Mouse (Mus musculus): ENCODE results near the gene Hoxd10. TPM values are rescaled to one million over a fixed set of nuclear protein-coding genes. Genes with fewer than 3 reads are reported as not detected.
A peak's percentile ranks its signal among the peaks of the same experiment; 100 is the strongest.

Gene Hoxd10
- polyA plus RNA-seq, 1 experiment from 2014 or later = not detected

DNA sequence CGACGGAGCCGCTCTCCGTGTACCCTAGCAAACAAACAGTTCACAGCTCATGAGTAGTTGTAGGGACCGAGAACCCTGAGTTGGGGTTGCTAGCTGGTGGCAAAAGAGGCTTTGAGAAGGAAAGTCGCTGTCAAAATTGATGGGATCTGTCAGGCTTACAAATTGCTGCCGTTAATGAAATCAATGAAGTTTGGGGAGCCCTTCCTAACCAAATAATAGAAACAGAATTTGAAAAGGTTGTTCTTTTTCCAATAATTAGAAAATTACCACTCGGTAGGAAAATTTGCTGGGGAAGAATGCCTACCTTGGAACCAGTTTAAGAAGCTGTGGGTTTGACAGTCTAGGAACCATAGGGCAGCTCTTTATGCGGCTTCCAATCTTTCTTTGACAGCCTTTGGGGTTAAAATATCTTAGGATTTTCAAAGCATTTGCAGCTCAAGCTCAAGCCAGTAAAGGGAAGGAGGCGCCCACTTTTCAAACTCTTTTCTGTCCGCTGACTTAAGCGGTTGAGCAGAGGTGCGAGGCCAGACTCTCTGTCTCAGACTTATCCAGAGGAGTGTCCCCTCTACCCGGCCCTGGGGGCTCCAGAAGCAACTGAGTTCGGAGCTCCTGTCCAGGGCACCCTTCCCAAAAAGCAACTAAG lies 33.6 kb upstream of the Hoxd10 start:
- DNase-seq (ENCODE audit: low spot score) = no peak
- Histone ChIP-seq H3K9me3 (replicated peaks) (no peaks in the 10 kb centered on the region), H3K4me1 (peaks cover 29% of the 10 kb centered on the region), H3K4me3 (peak overlapping the region; percentile 32; the same call in 1 of the 2 replicates), H3K27ac (replicated peaks) (no peak overlapping the region), H3K27me3 (ENCODE audit: low read depth, poor library complexity, severe bottlenecking) (peaks cover 100% of the 10 kb centered on the region), H3K36me3 (no peaks in the 10 kb centered on the region)
- 1% methylated on average over 15 of the region's 15 CpGs for WGBS

DNA sequence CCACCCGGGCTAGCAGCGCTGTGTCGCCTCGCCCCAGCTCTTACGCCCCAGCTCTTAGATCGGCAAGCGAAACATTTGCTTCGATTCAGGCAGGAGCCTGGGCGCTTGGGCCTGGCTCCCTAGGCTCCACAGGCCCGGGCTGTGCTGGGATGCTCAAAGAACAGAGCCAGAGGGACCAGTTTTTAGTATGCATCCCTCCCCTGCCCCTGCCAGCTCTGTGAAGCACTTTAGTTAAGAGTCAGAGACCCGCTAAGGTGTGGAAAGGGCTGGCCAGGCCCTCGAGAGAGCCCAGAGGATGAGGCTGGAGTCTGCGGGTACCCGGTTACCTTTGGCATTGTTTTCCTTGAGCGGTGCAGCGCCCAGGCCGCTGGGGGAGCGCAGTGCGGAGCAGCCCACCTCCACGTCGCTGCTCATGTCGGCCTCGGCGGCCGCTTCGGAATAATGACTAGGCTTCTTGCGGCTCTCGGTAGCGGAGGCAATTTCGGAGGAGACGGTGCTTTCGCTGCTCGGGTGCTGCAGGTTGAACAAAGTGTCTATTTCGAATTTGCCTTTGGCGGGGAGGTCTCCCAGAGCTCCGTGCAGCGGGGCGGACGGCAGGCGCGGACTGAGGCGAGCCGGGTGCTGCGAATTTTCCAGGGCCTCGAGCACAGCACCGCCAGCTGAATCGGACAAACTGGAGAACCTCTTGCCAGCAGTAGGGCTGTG lies 32.9 kb upstream of the Hoxd10 start:
- Histone ChIP-seq H3K9me3 (replicated peaks) (no peaks in the 10 kb centered on the region), H3K27ac (replicated peaks) (no peak overlapping the region), H3K4me1 (peaks cover 29% of the 10 kb centered on the region), H3K4me3 (peak overlapping the region; percentile 29), H3K36me3 (no peaks in the 10 kb centered on the region), H3K27me3 (ENCODE audit: low read depth, poor library complexity, severe bottlenecking) (peaks cover 100% of the 10 kb centered on the region)
- peak; percentile 66 for DNase-seq (ENCODE audit: low spot score)
- under 1% methylated on average over 47 of the region's 47 CpGs for WGBS

DNA sequence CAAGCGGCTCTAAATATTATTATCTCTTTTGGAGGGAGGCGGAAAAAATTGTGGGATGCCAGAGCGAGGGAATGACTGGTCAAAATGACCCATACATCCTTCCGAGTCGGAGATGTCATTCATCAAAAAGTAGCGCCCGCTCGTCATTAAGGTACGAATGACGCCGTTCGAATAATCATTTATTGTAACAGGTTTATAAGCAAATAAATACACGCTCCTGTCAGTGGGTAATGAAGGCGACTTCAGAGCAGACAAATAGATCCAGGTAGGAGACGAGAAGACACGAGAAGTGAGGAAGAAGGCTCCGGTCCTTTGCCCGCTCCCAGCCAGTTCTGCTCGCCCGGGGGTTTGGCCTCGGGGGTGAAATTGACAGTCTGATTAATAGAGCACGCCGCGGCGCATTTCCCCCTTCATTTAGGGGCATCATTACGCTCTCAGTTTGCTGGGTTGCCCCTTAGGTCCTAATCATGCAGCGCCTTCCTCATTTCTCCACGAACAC lies 32.2 kb upstream of the Hoxd10 start, which contains the start of gene Evx2:
TSS of gene Evx2 (minus strand) at position 51 of the 499 bp plus-strand sequence.
- WGBS = 2% methylated on average over 28 of the region's 28 CpGs
- Histone ChIP-seq H3K27me3 (ENCODE audit: low read depth, poor library complexity, severe bottlenecking) (peaks cover 100% of the 10 kb centered on the region), H3K4me3 (peak within 1 kb of the TSS; percentile 29), H3K36me3 (no peaks in the 10 kb centered on the region), H3K27ac (replicated peaks) (no peak within 1 kb of the TSS), H3K9me3 (replicated peaks) (no peaks in the 10 kb centered on the region), H3K4me1 (peaks cover 29% of the 10 kb centered on the region)
- peak; percentile 50 for DNase-seq (ENCODE audit: low spot score)

DNA sequence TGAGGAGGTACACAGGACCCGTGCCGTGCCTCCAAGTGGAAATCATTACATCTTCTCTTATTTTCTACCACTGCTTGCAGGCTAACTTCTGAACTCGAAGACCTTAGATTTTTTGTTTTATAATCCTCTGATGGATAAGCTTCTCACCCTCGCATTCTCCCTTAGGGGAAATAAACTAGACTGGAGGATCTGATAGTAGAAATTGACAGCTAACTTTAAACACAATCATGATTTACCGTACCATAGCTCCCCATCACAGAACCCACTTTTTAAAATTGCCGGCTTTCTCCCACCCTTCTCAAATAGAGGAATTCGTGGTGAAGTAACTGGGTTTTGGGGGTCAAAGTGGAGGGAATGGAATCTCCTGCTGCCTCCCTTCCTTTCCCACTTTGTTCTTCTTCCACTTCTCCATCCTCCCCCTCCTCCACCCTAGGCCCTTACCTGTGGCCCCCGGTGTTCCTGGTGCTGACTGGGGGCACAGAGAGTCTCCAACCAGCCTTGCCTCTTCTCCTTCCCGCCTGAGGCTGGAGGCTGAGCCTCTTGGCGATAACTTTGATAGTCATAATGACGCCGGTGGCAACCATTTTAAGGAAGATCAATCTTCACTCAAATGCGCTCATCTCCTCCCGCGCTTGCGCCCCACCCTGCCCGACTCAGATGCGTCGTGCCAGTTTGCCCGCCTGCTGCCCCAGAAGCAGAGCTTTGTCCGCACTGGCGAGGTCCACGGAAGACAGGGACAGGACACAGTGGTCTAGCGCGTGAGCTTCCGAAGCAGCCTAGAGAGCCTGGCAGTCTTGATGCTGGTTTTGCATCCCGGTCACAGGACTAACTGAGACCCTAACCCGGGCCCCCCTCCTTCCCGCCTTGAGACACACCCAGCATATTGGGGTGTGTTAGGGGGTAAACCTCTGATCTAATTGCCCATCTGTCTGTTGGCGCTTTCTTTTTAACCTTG lies 31.0 kb upstream of the Hoxd10 start:
- 3% methylated on average over 30 of the region's 30 CpGs for WGBS

DNA sequence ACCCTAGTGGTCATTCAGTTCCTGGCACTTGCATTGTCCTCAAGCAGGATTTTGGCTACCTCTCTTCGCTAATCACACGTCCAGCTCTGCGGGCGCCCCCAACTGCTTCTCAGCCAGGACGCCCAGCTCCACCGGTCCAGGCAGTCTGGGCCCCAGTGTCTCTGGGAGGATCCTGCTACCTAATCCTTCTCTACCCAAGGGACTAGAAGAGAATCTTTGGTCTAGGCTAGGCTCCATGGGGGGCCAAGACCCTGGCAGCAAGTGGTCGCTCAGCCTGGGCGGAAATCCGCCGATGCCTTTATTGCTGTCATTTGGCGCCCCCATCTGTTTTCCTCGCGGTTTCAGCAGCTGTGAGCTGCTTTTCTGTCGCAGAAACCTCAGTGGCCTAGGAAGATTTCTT lies 30.0 kb upstream of the Hoxd10 start:
- Histone ChIP-seq H3K27me3 (ENCODE audit: low read depth, poor library complexity, severe bottlenecking) (peaks cover 100% of the 10 kb centered on the region), H3K4me1 (peaks cover 19% of the 10 kb centered on the region), H3K27ac (replicated peaks) (no peak overlapping the region), H3K9me3 (replicated peaks) (no peaks in the 10 kb centered on the region), H3K4me3 (peak overlapping the region; percentile 29; the same call in 1 of the 2 replicates), H3K36me3 (no peaks in the 10 kb centered on the region)
- DNase-seq (ENCODE audit: low spot score) = peak; percentile 81
- WGBS = under 1% methylated on average over 14 of the region's 14 CpGs

More for the DNA sequence above, 31.0 kb upstream of the Hoxd10 start:
- Histone ChIP-seq H3K9me3 (replicated peaks) (no peaks in the 10 kb centered on the region), H3K4me3 (no peak overlapping the region), H3K27ac (replicated peaks) (no peak overlapping the region), H3K4me1 (peaks cover 25% of the 10 kb centered on the region), H3K27me3 (ENCODE audit: low read depth, poor library complexity, severe bottlenecking) (peaks cover 100% of the 10 kb centered on the region), H3K36me3 (no peaks in the 10 kb centered on the region)
- DNase-seq (ENCODE audit: low spot score) = peak; percentile 58

DNA sequence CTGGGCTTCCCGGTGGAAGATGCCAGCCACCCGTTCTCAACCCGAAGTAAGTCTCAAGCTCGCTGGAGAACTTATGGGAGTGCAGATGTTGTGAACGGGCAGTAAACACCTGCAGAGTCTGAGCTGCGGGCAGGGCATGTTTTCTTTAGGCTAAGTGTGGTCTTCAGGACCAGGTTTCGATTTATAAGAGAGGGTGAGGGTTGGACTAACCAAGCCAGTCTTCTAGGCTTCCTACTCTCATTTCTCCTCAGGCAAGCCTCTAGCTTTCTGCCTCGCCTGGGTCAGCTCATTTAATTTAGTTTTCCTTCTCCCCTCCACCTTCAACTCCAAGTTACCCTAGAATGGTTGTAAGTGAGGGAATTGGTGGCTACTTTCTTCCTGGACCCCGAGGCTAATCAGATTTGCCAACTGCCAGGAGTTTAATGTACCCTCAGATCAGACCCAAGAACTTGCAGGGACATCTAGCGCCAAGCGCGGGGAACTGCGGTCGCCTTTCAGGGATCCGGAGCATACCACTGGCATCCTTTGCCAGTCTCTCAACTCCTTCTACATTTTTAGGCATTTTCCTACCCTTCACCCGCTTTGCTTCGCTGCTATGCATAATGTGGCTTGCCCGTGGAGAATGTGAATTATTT lies 28.3 kb upstream of the Hoxd10 start:
- Histone ChIP-seq H3K36me3 (no peaks in the 10 kb centered on the region), H3K4me1 (peaks cover 21% of the 10 kb centered on the region), H3K9me3 (replicated peaks) (no peaks in the 10 kb centered on the region), H3K4me3 (no peak overlapping the region), H3K27ac (replicated peaks) (no peak overlapping the region), H3K27me3 (ENCODE audit: low read depth, poor library complexity, severe bottlenecking) (peaks cover 100% of the 10 kb centered on the region)
- DNase-seq (ENCODE audit: low spot score) = peak; percentile 74
- 4% methylated on average over 18 of the region's 18 CpGs for WGBS

DNA sequence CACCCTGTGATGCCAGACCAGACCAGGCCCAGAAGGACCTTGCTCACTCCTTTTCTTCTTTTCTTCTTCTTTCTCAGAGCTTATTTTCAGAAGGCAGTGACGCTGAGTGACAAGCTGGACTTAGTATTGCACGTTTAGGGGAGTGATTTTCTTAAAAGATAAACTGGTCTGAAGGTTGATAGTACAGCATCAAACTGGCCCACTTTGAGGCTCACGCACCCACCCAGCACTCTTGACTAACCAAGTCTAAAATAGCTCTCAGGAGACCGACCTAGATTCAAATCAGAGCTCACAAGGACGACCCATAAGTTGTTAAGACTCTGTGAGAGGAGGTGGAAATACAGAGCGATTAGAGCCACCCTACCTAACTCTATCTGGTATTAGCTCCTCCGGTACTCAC lies 25.3 kb upstream of the Hoxd10 start:
- Histone ChIP-seq H3K27me3 (ENCODE audit: low read depth, poor library complexity, severe bottlenecking) (peaks cover 100% of the 10 kb centered on the region), H3K36me3 (no peaks in the 10 kb centered on the region), H3K4me1 (peaks cover 17% of the 10 kb centered on the region), H3K27ac (replicated peaks) (no peak overlapping the region), H3K4me3 (no peak overlapping the region), H3K9me3 (replicated peaks) (no peaks in the 10 kb centered on the region)
- 2% methylated on average over 7 of the region's 7 CpGs for WGBS
- peak; percentile 48 for DNase-seq (ENCODE audit: low spot score)

DNA sequence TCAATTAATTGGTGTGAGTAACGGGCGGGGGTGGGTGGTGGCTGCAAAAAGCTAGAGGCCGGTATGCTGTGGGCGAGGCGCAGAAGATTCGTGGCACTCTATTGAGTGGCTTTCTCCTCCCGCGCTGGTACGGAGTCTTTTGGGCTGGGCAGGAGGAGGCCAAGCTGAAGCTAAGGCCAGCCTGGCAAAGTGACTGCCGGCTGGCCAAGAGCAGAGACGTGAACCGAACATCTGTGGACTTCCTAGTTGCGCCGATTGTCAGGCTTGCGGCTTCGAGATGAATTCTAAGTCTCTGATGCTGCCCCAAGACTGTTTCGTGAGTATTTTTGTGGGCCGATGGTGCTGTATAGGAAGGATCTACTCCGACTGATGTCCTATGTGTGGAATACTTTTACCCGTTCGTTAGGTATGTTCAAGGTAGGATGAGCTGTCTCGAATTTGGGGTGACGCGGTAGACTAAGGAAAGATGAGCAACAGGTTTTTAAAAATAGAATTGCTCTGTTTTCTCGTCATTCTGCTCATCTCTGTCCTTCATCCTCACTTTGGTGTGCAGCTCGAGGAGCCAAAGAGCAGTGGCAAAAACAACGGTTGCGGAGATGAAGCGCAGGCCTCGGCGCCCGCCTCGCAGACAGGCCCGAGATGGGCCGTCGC lies 24.4 kb upstream of the Hoxd10 start:
- no peaks in the 10 kb centered on the region for H3K36me3 ChIP-seq
- DNase-seq (ENCODE audit: low spot score) = peak; percentile 64
- H3K4me1 ChIP-seq = peaks cover 12% of the 10 kb centered on the region
- H3K27ac ChIP-seq (replicated peaks) = no peak overlapping the region
- WGBS = 1% methylated on average over 36 of the region's 36 CpGs
- peak overlapping the region; percentile 51 for H3K4me3 ChIP-seq
- no peaks in the 10 kb centered on the region for H3K9me3 ChIP-seq (replicated peaks)
- H3K27me3 ChIP-seq (ENCODE audit: low read depth, poor library complexity, severe bottlenecking) = peaks cover 100% of the 10 kb centered on the region

DNA sequence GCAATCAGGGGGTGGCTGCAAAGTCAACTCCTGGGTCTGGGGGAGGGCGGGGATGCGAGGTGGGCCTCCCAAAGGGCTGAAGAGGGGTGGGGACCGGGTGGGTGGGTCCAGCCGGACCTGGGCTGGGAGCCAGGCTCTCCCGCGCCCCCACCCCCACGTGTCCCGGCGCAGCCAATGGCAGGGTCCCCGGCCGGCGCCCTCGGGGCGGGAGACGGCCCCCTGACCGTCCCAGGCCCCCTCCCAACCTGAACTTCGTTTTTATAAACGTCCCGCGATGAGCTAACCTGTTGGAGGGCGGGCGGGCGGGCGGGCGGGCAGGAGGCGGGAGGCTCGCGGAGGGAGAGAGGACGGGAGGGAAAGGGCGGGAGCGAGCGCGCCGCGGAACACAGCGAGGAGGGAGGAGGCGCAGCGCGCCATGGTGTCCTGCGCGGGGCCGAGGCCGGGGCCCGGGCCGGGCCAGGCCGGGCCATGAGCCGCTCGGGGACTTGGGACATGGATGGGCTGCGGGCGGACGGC lies 23.8 kb upstream of the Hoxd10 start, which contains the start of gene Hoxd13:
TSS of gene Hoxd13 (plus strand) at position 469 of the 516 bp plus-strand sequence.
- no peak within 1 kb of the TSS for H3K27ac ChIP-seq (replicated peaks)
- H3K4me1 ChIP-seq = peaks cover 17% of the 10 kb centered on the region
- no peaks in the 10 kb centered on the region for H3K36me3 ChIP-seq
- no peaks in the 10 kb centered on the region for H3K9me3 ChIP-seq (replicated peaks)
- WGBS = under 1% methylated on average over 34 of the region's 51 CpGs
- peak within 1 kb of the TSS; percentile 51 for H3K4me3 ChIP-seq
- no peak for DNase-seq (ENCODE audit: low spot score)
- peaks cover 100% of the 10 kb centered on the region for H3K27me3 ChIP-seq (ENCODE audit: low read depth, poor library complexity, severe bottlenecking)

DNA sequence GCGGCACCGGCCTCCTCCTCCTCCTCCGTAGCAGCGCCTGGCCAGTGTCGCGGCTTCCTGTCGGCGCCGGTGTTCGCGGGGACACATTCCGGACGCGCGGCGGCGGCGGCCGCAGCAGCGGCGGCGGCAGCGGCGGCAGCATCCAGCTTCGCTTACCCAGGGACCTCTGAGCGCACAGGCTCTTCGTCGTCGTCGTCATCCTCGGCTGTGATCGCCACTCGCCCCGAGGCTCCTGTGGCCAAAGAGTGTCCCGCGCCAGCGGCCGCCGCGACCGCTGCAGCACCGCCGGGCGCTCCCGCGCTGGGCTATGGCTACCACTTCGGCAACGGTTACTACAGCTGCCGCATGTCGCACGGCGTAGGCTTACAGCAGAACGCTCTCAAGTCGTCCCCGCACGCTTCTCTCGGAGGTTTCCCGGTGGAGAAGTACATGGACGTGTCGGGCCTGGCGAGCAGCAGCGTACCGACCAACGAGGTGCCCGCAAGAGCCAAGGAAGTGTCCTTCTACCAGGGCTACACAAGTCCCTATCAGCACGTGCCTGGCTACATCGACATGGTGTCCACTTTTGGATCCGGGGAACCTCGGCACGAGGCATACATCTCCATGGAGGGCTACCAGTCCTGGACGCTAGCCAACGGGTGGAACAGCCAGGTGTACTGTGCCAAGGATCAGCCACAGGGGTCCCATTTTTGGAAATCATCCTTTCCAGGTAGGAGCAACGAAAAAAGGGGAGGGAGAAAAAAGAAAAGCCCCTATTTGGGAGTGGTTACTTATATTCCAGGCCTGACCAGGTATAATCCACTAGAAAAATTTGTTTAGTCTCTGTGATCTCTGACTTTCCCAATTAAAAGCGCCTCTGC lies 23.1 kb upstream of the Hoxd10 start:
- Histone ChIP-seq H3K4me3 (peak overlapping the region; percentile 51), H3K27ac (replicated peaks) (no peak overlapping the region), H3K9me3 (replicated peaks) (no peaks in the 10 kb centered on the region), H3K4me1 (peaks cover 19% of the 10 kb centered on the region), H3K36me3 (no peaks in the 10 kb centered on the region), H3K27me3 (ENCODE audit: low read depth, poor library complexity, severe bottlenecking) (peaks cover 100% of the 10 kb centered on the region)
- peak; percentile 74 for DNase-seq (ENCODE audit: low spot score)
- WGBS = under 1% methylated on average over 73 of the region's 74 CpGs

DNA sequence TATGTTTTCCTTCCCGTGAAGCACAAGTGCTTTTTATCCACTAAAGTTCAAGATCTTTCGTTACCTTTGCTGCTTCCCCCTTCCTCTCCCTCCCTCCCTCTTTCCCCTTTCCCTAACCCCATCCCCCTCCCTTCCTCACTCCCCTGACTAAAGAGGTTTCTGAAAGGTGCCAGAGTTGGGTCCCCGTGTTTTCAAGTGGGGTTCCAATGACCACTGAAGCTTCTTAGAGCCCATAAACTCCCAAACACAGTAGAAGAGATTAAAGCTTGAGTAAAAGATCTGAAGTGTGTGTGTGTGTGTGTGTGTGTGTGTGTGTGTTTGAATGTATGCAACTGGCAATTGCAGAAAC lies 22.5 kb upstream of the Hoxd10 start:
- WGBS = 0% methylated on average over 3 of the region's 3 CpGs
- Histone ChIP-seq H3K36me3 (no peaks in the 10 kb centered on the region), H3K4me3 (no peak overlapping the region), H3K9me3 (replicated peaks) (no peaks in the 10 kb centered on the region), H3K4me1 (peaks cover 23% of the 10 kb centered on the region), H3K27ac (replicated peaks) (no peak overlapping the region), H3K27me3 (ENCODE audit: low read depth, poor library complexity, severe bottlenecking) (peaks cover 100% of the 10 kb centered on the region)
- no peak for DNase-seq (ENCODE audit: low spot score)
